Mouse (Mus musculus): ENCODE data around the gene Ahdc1.

- TF ChIP-seq CTCF (IDR thresholded peaks at IDR 0.05; ENCODE audit: insufficient read depth, low read length) (no peak), POLR2A (IDR thresholded peaks at IDR 0.05; ENCODE audit: borderline replicate concordance, extremely low read depth, low read depth, low read length) (no peak)
Observed at GRCm38 (mm10) chr4:133091459-133091785, 80.4 kb downstream of the Ahdc1 start.

All from lung, adult 2 months (tissue).